Mouse (Mus musculus): ENCODE data around the gene Tmem207.

The Tmem207 gene

GRCm38 (mm10) chr16:26454163-26454562 is 72.4 kb downstream of the Tmem207 start:
- DNase-seq: peak; percentile 22

All from kidney, postnatal 14 days (tissue).